Mouse (Mus musculus): ENCODE measurements at regions not wholly inside any gene's neighbourhood (a gene's known extent, or its start where the extent isn't known, plus 50 kb on each side); places are given as distances from the start of the nearest gene placed in this dataset.

- in situ Hi-C loops (cut with MboI, MseI), result no loop called here
Measured at GRCm38 (mm10) chr6:50915166-50916030, 261.2 kb upstream of the Npvf start.

GRCm38 (mm10) chr6:50918248-50918647, 264.0 kb upstream of the Npvf start:
- in situ Hi-C loops (cut with MboI, MseI), result no loop called here

- in situ Hi-C loops (cut with MboI, MseI), result no loop called here
Measured at GRCm38 (mm10) chr6:50922235-50922634, 268.0 kb upstream of the Npvf start.

GRCm38 (mm10) chr6:50924571-50924970, 270.3 kb upstream of the Npvf start:
- in situ Hi-C loops (cut with MboI, MseI), result no loop called here

- in situ Hi-C loops (cut with MboI, MseI), result no loop called here
Measured at GRCm38 (mm10) chr6:50924998-50925397, 270.8 kb upstream of the Npvf start.

- in situ Hi-C loops (cut with MboI, MseI), result no loop called here
Measured at GRCm38 (mm10) chr6:50926313-50926712, 272.1 kb upstream of the Npvf start.

- in situ Hi-C loops (cut with MboI, MseI), result no loop called here
Measured at GRCm38 (mm10) chr6:50929503-50929902, 275.3 kb upstream of the Npvf start.

- in situ Hi-C loops (cut with MboI, MseI), result no loop called here
Measured at GRCm38 (mm10) chr6:50933510-50933909, 279.3 kb upstream of the Npvf start.

GRCm38 (mm10) chr6:50934245-50934644, 280.0 kb upstream of the Npvf start:
- in situ Hi-C loops (cut with MboI, MseI), result no loop called here

GRCm38 (mm10) chr6:50936306-50936705, 282.1 kb upstream of the Npvf start:
- in situ Hi-C loops (cut with MboI, MseI), result loop anchor here (5.0 kb wide), 3 partner anchors 124 to 259 kb away; no protein-coding TSS in a partner anchor

GRCm38 (mm10) chr6:50937094-50937493, 282.9 kb upstream of the Npvf start:
- in situ Hi-C loops (cut with MboI, MseI), result loop anchor here (5.0 kb wide), 3 partner anchors 125 to 260 kb away; no protein-coding TSS in a partner anchor

- in situ Hi-C loops (cut with MboI, MseI), result loop anchor here (5.0 kb wide), 3 partner anchors 127 to 262 kb away; no protein-coding TSS in a partner anchor
Measured at GRCm38 (mm10) chr6:50938879-50939278, 284.6 kb upstream of the Npvf start.

GRCm38 (mm10) chr6:50939440-50939839, 285.2 kb upstream of the Npvf start:
- in situ Hi-C loops (cut with MboI, MseI), result loop anchor here (5.0 kb wide), 3 partner anchors 127 to 262 kb away; no protein-coding TSS in a partner anchor

- in situ Hi-C loops (cut with MboI, MseI), result no loop called here
Measured at GRCm38 (mm10) chr6:50940118-50940517, 285.9 kb upstream of the Npvf start.

GRCm38 (mm10) chr6:50940641-50941398, 286.6 kb upstream of the Npvf start:
- in situ Hi-C loops (cut with MboI, MseI), result no loop called here

GRCm38 (mm10) chr6:50942696-50943095, 288.5 kb upstream of the Npvf start:
- in situ Hi-C loops (cut with MboI, MseI), result no loop called here

- in situ Hi-C loops (cut with MboI, MseI), result no loop called here
Measured at GRCm38 (mm10) chr6:50948061-50948460, 293.8 kb upstream of the Npvf start.

- in situ Hi-C loops (cut with MboI, MseI), result no loop called here
Measured at GRCm38 (mm10) chr6:50949361-50949760, 295.1 kb upstream of the Npvf start.

GRCm38 (mm10) chr6:50949883-50950583, 295.8 kb upstream of the Npvf start:
- in situ Hi-C loops (cut with MboI, MseI), result no loop called here

- in situ Hi-C loops (cut with MboI, MseI), result no loop called here
Measured at GRCm38 (mm10) chr6:50957328-50957900, 303.2 kb upstream of the Npvf start.

- in situ Hi-C loops (cut with MboI, MseI), result no loop called here
Measured at GRCm38 (mm10) chr6:50960341-50960740, 306.1 kb upstream of the Npvf start.
